Mouse (Mus musculus): ENCODE results near the gene Tnfsf12.

The Tnfsf12 gene

DNA sequence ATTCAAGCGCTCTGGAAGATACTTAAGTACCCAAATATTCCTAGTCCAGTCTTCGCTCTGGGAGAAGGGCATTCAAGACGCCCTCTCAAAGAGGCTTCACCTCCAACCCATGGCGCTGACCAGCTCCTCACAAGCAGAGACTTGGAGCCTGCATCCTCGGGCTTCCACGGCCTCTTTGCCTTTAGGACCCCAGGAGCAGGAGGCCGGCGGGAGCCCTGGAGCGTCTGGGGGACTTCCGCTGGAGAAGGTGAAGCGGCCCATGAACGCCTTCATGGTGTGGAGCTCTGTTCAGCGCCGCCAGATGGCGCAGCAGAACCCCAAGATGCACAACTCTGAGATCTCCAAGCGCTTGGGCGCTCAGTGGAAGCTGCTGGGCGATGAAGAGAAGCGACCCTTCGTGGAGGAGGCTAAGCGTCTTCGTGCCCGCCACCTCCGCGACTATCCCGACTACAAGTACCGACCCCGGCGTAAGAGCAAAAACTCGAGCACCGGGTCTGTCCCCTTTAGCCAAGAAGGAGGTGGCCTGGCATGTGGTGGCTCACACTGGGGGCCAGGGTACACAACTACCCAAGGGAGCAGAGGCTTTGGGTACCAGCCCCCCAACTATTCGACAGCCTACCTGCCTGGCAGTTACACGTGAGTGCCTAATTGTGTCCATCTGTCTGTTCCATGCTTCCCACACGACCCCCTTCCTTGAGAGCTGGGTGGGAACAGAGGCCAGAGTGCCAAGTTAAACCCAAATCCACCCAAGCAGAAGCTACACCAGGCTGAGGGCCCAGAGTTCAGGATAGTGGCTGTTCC lies 40.2 kb downstream of the Tnfsf12 start, which contains the start of gene Sox15:
Gene Sox15, plus strand, starts transcription at position 51 of the 801 bp plus-strand sequence.
- DNase-seq (ENCODE audit: low read depth, low spot score), result peak; percentile 66

DNA sequence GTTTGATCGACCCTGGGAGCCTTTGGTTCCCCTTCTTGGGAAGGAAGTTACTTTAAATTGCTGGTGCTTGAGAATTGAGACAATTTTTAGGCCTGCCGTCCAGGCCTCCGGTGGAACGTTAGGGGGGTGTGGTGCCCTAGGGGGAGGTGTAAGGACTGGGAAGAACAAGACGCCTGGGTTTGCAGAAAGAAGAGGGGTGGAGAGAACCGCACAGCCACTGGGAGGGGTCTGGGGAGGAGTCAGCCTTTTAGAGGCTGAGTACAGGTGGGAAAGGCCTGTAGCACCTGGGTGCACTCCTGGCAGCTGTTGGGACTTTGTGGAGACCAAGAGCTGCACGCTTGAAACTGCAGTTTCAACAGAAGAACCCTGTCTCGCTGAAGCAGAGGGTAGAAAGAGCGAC lies 40.9 kb downstream of the Tnfsf12 start:
- no peak for DNase-seq (ENCODE audit: low read depth, low spot score)

DNA sequence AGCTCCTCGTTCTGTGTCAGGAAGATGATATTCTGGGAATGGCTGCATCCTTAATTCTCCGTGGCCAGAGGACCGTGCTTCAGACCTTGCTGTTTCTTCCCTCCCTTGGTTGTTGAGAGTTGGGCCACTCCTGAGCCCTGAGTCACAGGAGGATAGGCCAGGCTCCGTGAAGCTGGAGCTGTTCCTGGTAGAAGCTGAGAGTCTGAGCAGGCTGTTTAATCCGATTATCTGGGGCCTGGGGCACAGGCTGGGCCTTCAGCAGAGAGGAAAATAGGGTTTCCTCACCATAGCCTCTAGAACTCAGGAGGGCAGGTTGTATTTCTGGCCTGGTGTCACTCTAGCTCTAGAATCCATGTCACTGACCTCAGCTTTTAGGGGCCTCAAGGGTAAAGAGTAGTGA lies 42.2 kb downstream of the Tnfsf12 start:
- DNase-seq (ENCODE audit: low read depth, low spot score), result no peak

DNA sequence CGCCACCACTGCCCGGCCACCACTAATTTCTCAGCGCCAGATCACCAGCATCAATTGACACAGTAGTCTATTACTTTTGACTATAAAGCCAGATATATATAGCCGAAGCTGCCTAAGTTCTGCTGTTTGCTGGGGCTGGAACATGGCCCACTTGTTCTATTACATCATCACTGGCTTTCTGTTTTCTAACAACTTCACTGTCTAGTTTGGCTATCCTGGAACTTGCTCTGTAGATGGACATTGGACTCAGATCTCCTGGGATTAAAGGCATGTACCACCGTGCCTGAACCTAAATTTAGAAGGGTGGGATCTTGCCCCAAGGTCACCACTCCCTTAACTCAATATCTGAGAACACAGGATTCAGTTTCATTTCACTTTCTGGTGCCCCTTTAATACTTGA lies 49.8 kb downstream of the Tnfsf12 start:
- no peak for DNase-seq (ENCODE audit: low read depth, low spot score)
